Mouse (Mus musculus): ENCODE measurements around the gene Sgsm1. TPM values are rescaled to one million over a fixed set of nuclear protein-coding genes. Genes with fewer than 3 reads are reported as not detected.
A peak's percentile ranks its signal among the peaks of the same experiment; 100 is the strongest.

Sgsm1 gene
- polyA plus RNA-seq, 1 experiment from 2014 or later: 19.2 TPM

- H3K27ac ChIP-seq (ENCODE audit: low read length): no peak overlapping the region
- no peak overlapping the region for H3K9ac ChIP-seq (replicated peaks; ENCODE audit: low read depth, low read length)
- peaks cover 31% of the 10 kb centered on the region for H3K27me3 ChIP-seq (replicated peaks; ENCODE audit: control insufficient read depth, insufficient read depth, low read length)
- no peaks in the 10 kb centered on the region for H3K36me3 ChIP-seq (ENCODE audit: control insufficient read depth, insufficient read depth)
- WGBS: 42% methylated on average over 12 of the region's 12 CpGs
- no peak overlapping the region for H3K4me2 ChIP-seq (ENCODE audit: low read length)
- no peak overlapping the region for H3K4me3 ChIP-seq (replicated peaks; ENCODE audit: low read length)
- H3K4me1 ChIP-seq (replicated peaks; ENCODE audit: control insufficient read depth, insufficient read depth, low read length): peaks cover 12% of the 10 kb centered on the region
- ATAC-seq: no peak
- peaks cover 5% of the 10 kb centered on the region; the same call in 1 of the 2 replicates for H3K9me3 ChIP-seq (ENCODE audit: control insufficient read depth, low read length)
These were observed 21.7 kb upstream of the Sgsm1 start for GRCm38 (mm10) chr5:113332239-113332638.

- no peaks in the 10 kb centered on the region for H3K36me3 ChIP-seq (ENCODE audit: control insufficient read depth, insufficient read depth)
- no peak for ATAC-seq
- peaks cover 17% of the 10 kb centered on the region for H3K27me3 ChIP-seq (replicated peaks; ENCODE audit: control insufficient read depth, insufficient read depth, low read length)
- no peak overlapping the region for H3K4me2 ChIP-seq (ENCODE audit: low read length)
- H3K9ac ChIP-seq (replicated peaks; ENCODE audit: low read depth, low read length): no peak overlapping the region
- 84% methylated on average over 3 of the region's 3 CpGs for WGBS
- H3K4me3 ChIP-seq (replicated peaks; ENCODE audit: low read length): no peak overlapping the region
- H3K27ac ChIP-seq (ENCODE audit: low read length): no peak overlapping the region
- H3K9me3 ChIP-seq (ENCODE audit: control insufficient read depth, low read length): peaks cover 5% of the 10 kb centered on the region; the same call in 1 of the 2 replicates
- H3K4me1 ChIP-seq (replicated peaks; ENCODE audit: control insufficient read depth, insufficient read depth, low read length): peaks cover 4% of the 10 kb centered on the region
These were observed 19.6 kb upstream of the Sgsm1 start for GRCm38 (mm10) chr5:113330202-113330601.

GRCm38 (mm10) chr5:113329463-113329862 lies 18.9 kb upstream of the Sgsm1 start:
- ATAC-seq: no peak
- 93% methylated on average over 8 of the region's 8 CpGs for WGBS
- no peaks in the 10 kb centered on the region for H3K36me3 ChIP-seq (ENCODE audit: control insufficient read depth, insufficient read depth)
- no peaks in the 10 kb centered on the region; the same call in 1 of the 2 replicates for H3K4me1 ChIP-seq (replicated peaks; ENCODE audit: control insufficient read depth, insufficient read depth, low read length)
- no peak overlapping the region for H3K4me3 ChIP-seq (replicated peaks; ENCODE audit: low read length)
- no peak overlapping the region for H3K4me2 ChIP-seq (ENCODE audit: low read length)
- H3K9ac ChIP-seq (replicated peaks; ENCODE audit: low read depth, low read length): no peak overlapping the region
- no peak overlapping the region for H3K27ac ChIP-seq (ENCODE audit: low read length)
- peaks cover 5% of the 10 kb centered on the region; the same call in 1 of the 2 replicates for H3K9me3 ChIP-seq (ENCODE audit: control insufficient read depth, low read length)
- peaks cover 13% of the 10 kb centered on the region for H3K27me3 ChIP-seq (replicated peaks; ENCODE audit: control insufficient read depth, insufficient read depth, low read length)

GRCm38 (mm10) chr5:113323784-113324638 lies 13.4 kb upstream of the Sgsm1 start:
- Histone ChIP-seq H3K27me3 (replicated peaks; ENCODE audit: control insufficient read depth, insufficient read depth, low read length) (no peaks in the 10 kb centered on the region; the same call in 1 of the 2 replicates), H3K9me3 (ENCODE audit: control insufficient read depth, low read length) (peaks cover 5% of the 10 kb centered on the region; the same call in 1 of the 2 replicates), H3K4me2 (ENCODE audit: low read length) (peak overlapping the region; percentile 50), H3K4me3 (replicated peaks; ENCODE audit: low read length) (peak overlapping the region; percentile 32), H3K4me1 (replicated peaks; ENCODE audit: control insufficient read depth, insufficient read depth, low read length) (peaks cover 6% of the 10 kb centered on the region; the same call in 1 of the 2 replicates), H3K27ac (ENCODE audit: low read length) (no peak overlapping the region), H3K36me3 (ENCODE audit: control insufficient read depth, insufficient read depth) (no peaks in the 10 kb centered on the region), H3K9ac (replicated peaks; ENCODE audit: low read depth, low read length) (peak overlapping the region; percentile 34; the same call in 1 of the 2 replicates)
- ATAC-seq: no peak
- 3% methylated on average over 38 of the region's 38 CpGs for WGBS

GRCm38 (mm10) chr5:113313998-113314397 lies 3.4 kb upstream of the Sgsm1 start:
- H3K27me3 ChIP-seq (replicated peaks; ENCODE audit: control insufficient read depth, insufficient read depth, low read length): no peaks in the 10 kb centered on the region
- no peaks in the 10 kb centered on the region for H3K9me3 ChIP-seq (ENCODE audit: control insufficient read depth, low read length)
- no peaks in the 10 kb centered on the region for H3K36me3 ChIP-seq (ENCODE audit: control insufficient read depth, insufficient read depth)
- peak overlapping the region; percentile 15; the same call in 1 of the 2 replicates for H3K4me3 ChIP-seq (replicated peaks; ENCODE audit: low read length)
- H3K27ac ChIP-seq (ENCODE audit: low read length): peak overlapping the region; percentile 33; the same call in 1 of the 2 replicates
- peak overlapping the region; percentile 40 for H3K4me2 ChIP-seq (ENCODE audit: low read length)
- WGBS: under 1% methylated on average over 24 of the region's 24 CpGs
- ATAC-seq: peak; percentile 69
- H3K4me1 ChIP-seq (replicated peaks; ENCODE audit: control insufficient read depth, insufficient read depth, low read length): peaks cover 15% of the 10 kb centered on the region
- H3K9ac ChIP-seq (replicated peaks; ENCODE audit: low read depth, low read length): peak overlapping the region; percentile 51

GRCm38 (mm10) chr5:113309491-113310376 lies 852 bp downstream of the Sgsm1 start:
- 59% methylated on average over 22 of the region's 22 CpGs for WGBS
- no peak for ATAC-seq
- Histone ChIP-seq H3K36me3 (ENCODE audit: control insufficient read depth, insufficient read depth) (no peaks in the 10 kb centered on the region), H3K4me2 (ENCODE audit: low read length) (peak overlapping the region; percentile 41), H3K9ac (replicated peaks; ENCODE audit: low read depth, low read length) (peak overlapping the region; percentile 92), H3K27ac (ENCODE audit: low read length) (no peak overlapping the region), H3K9me3 (ENCODE audit: control insufficient read depth, low read length) (no peaks in the 10 kb centered on the region), H3K27me3 (replicated peaks; ENCODE audit: control insufficient read depth, insufficient read depth, low read length) (no peaks in the 10 kb centered on the region; the same call in 1 of the 2 replicates), H3K4me3 (replicated peaks; ENCODE audit: low read length) (peak overlapping the region; percentile 75), H3K4me1 (replicated peaks; ENCODE audit: control insufficient read depth, insufficient read depth, low read length) (peaks cover 43% of the 10 kb centered on the region)

GRCm38 (mm10) chr5:113306750-113307477 lies 3.7 kb downstream of the Sgsm1 start:
- Histone ChIP-seq H3K4me1 (replicated peaks; ENCODE audit: control insufficient read depth, insufficient read depth, low read length) (peaks cover 39% of the 10 kb centered on the region), H3K9me3 (ENCODE audit: control insufficient read depth, low read length) (no peaks in the 10 kb centered on the region), H3K27ac (ENCODE audit: low read length) (peak overlapping the region; percentile 93), H3K4me2 (ENCODE audit: low read length) (peak overlapping the region; percentile 61), H3K9ac (replicated peaks; ENCODE audit: low read depth, low read length) (peak overlapping the region; percentile 42), H3K27me3 (replicated peaks; ENCODE audit: control insufficient read depth, insufficient read depth, low read length) (no peaks in the 10 kb centered on the region; the same call in 1 of the 2 replicates), H3K36me3 (ENCODE audit: control insufficient read depth, insufficient read depth) (no peaks in the 10 kb centered on the region), H3K4me3 (replicated peaks; ENCODE audit: low read length) (peak overlapping the region; percentile 39)
- peak; percentile 87 for ATAC-seq
- WGBS: under 1% methylated on average over 25 of the region's 25 CpGs

- H3K36me3 ChIP-seq (ENCODE audit: control insufficient read depth, insufficient read depth): no peaks in the 10 kb centered on the region
- no peaks in the 10 kb centered on the region for H3K9me3 ChIP-seq (ENCODE audit: control insufficient read depth, low read length)
- H3K4me3 ChIP-seq (replicated peaks; ENCODE audit: low read length): no peak overlapping the region
- no peak overlapping the region for H3K27ac ChIP-seq (ENCODE audit: low read length)
- peaks cover 33% of the 10 kb centered on the region for H3K4me1 ChIP-seq (replicated peaks; ENCODE audit: control insufficient read depth, insufficient read depth, low read length)
- ATAC-seq: no peak
- WGBS: 73% methylated on average over 5 of the region's 5 CpGs
- H3K9ac ChIP-seq (replicated peaks; ENCODE audit: low read depth, low read length): no peak overlapping the region
- H3K27me3 ChIP-seq (replicated peaks; ENCODE audit: control insufficient read depth, insufficient read depth, low read length): no peaks in the 10 kb centered on the region; the same call in 1 of the 2 replicates
- H3K4me2 ChIP-seq (ENCODE audit: low read length): no peak overlapping the region
These were observed 6.1 kb downstream of the Sgsm1 start for GRCm38 (mm10) chr5:113304527-113304926.
